Mouse (Mus musculus): ENCODE results near the gene Nfatc4.
A peak's percentile ranks its signal among the peaks of the same experiment; 100 is the strongest.

Nfatc4 gene

DNA sequence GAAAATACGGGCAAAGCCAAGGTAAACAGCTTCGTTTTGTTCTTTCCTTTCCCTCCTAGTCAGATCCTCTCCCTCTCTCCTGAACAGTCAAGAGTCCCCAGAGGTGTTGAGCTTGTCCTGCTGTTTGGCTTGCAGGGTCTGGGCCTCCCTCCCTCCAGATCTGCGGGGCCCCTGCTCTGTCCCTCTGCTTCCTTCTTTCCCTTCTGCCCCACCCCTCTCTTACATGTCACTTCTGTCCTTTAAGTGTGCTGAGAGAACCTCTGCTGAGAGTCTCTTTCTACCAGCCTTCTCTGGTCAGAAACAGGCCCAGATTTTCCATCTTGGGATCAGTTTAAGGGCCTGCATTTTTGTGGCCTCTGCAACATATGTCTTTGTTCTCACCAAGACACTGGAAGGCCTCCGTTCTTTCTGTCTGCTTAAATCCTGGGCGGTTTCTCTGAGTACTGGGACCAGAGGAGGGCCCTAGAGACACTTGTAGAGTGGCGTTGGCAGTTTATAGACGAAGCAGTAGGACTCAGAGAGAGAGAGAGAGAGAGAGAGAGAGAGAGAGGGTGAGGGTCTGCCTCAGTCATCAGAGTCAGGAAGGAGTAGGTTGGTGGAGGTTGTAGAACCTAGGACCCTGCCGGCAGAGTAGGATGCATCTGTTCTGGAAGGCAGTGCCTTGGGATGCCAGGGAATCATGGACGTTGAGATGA lies 31.6 kb downstream of the Nfatc4 start:
- peak; percentile 24 for DNase-seq

GRCm38 (mm10) chr14:55855101-55855561 lies 32.2 kb downstream of the Nfatc4 start:
- DNase-seq = peak; percentile 34

DNA sequence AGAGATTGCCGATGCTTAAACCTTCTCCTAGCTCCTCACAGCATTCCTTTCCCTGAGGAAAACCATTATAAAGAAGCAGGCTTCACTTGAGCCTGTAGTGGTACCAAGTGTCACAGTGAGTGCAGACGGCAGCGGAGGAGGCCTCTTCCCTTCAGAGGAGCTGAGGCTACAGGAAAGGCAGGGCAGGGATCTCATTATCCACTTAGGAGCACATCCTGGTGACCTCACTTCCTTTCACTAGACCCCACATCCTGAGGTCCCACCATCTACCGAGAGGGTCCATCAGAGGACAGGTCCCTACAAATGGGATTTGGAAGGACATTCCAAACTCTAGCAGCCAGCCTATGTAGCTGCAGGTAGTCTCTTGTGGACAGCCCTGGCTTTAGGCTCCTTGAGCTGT lies 34.6 kb downstream of the Nfatc4 start:
- peak; percentile 26 for DNase-seq

DNA sequence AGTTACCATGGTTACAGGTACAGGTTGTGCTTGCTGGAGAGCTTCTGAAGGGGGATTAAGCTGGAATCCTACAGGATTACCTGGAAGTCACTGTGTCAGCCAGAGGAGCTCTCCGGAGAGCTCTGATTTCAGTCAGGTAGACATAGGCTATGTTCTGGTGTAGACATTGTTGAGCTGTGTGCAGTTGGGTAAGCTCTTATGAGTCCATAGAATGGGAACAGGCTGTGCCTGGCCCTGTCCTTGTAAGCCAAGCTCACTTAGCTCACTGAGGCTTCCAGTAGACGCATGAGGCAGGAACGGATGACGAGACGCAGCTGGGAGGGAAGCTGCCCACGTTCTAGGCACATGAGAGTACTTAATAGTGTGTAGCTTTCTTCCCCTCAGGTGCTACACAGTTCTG lies 39.2 kb downstream of the Nfatc4 start:
- no peak for DNase-seq

DNA sequence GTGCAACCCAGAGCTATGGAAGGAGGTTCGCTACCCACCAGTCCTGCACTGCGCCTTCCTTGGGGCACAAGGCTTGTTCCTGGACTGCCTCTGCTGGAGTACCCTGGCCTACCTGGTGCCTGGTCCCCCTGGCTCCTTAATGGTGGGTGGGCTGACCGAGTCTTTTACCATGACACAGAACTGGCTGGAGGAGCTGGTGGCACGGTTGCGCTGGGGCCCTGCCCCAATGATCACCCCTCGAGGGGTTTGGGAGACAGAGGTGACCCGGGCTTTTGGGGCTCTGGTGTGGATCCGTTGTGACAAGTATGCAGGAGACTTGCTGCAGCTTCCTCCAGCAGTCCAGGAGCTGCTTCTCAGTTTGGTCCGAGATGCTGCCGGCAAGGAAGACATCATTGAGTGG lies 40.0 kb downstream of the Nfatc4 start:
- DNase-seq = no peak

DNA sequence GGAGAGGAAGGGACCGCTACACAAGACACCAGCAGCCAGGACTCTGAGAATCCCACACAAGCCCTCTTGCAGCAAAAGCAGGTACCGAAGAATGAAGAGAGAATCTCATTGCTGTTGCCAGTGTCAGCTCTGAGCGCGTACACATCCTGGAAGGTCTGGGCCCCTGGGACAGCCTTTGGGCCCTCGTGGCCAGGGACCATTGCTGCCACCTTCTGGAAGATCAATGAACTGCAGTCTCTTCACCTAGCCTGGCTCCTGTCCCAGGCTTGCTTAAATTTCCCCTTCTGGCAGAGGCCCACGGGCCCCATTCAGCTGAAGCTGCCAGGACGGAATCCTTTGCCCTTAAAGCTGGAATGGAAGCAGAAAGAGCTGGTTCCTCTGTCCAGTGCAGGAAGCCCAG lies 40.8 kb downstream of the Nfatc4 start:
- peak; percentile 87 for DNase-seq

DNA sequence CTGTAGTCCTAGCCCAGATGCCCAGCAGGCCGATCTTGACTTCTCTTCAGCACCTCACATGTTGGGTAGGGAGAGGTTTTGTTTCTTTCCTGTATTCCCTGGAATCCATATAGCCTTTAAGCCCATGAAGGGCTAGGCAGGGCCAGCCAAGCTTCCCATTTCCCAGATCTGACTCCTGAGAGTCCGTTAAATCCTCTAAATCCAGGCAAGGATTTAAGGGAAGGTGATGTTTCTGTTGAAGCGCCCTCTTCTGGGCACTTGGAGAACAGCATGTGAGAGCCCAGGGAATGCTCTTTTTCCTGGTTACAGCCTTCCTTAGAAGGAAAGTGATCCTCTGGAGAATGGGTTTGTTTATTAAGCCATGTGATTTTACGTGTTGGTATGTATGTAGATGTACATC lies 44.0 kb downstream of the Nfatc4 start:
- DNase-seq = peak; percentile 76

GRCm38 (mm10) chr14:55868230-55869026 lies 45.5 kb downstream of the Nfatc4 start:
- no peak for DNase-seq

- no peak for DNase-seq
These were observed 46.6 kb downstream of the Nfatc4 start for GRCm38 (mm10) chr14:55869538-55869937.

DNA sequence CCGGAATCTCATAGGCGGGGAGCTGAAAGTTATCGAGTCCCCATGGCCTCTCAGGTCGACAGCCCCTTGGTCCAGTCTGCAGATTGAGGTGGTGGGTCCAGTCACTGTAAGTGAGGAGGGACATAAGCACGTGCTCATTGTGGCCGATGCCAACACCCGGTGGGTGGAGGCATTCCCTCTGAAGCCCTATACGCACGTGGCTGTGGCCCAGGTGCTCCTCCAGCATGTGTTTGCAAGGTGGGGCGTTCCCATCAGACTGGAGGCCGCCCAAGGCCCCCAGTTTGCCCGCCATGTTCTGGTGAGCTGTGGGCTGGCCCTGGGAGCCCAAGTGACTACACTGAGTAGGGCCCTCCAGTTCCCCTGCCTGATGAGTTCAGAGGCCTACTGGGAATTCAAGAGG lies 49.1 kb downstream of the Nfatc4 start:
- DNase-seq = no peak

DNA sequence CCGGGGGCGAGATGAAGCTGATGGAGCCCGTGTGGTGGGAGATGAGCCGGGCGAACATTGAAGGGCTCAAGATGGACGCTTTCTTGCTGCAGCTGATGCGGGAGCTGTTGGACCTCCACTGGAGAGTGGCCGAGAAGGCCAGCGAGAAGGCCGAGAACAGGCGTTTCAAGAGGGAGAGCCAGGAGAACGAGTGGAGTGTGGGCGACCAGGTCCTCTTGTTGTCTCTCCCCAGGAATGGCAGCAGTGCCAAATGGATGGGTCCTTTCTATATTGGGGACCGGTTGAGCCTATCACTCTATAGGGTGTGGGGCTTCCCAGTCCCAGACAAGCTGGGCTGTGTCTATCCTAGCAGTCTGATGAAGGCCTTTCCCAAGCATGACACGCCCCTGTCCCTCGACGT lies 49.6 kb downstream of the Nfatc4 start:
- DNase-seq = no peak

DNA sequence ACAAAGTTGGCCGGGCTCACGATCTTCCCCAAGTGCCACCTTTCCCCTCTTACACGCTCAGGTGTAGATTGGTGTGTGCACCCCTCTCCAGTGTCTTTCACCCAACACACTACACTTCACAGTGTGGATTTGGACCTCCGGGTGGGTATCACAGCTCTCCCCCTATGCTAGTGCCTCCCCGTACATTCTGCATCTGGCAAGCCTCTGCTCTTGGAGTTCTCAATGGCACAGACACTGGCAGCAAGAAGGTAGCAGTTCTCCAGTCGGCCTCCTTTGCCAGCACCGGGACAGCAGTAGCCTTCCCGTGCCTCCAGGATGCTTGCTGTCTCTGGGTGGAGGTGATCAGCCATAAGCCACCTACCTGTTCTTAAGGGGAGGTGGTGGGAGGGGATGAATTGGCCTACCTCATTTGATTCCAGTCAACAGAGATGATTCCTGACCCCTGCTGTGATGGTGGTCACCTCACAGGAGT lies 50.3 kb downstream of the Nfatc4 start:
- no peak for DNase-seq

DNA sequence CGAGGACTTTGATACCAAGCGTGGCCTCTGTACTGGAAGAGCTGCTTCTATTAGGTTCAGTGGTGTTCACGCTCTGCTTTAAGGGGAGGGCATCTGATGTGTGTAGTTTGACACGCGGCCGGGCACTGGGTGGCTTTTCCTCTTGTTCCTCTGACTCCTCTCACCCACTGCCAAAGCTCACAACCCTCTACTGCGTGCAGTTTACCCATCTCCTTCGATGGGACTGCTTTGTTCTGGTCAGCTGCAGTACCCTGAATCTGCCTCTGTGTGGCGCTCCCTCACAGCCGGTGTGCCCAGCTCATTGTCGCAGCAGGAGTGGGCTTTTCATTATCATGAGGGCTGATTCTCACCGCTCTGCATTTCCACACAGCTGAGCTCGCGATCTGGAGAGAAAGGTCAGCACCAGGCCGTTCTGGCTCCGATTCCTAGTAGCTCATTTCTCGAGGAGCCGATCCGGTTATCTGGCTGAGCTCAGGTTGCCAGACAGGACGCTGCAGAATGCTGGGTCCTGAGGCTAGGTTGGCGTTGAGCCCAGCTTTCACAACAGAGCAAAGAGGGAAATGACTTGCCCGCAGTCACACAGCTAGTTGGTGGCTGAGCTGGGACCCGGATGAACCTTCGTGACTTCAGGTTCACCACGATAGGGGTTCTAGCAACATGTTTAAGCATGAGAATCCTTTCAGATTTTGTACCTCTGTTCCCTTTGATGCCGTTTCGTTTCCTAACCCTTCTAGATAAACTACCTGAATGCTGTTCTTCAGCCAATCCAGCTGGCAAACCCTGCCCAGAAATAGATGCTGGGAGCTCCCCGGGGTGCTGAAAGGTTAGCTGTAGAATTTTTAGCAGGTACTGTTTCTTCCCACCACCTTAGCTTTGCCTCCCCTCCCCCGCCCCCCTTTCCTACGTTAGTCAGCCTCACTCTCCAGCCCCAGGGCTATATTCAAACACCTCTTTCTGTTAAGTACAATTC lies 51.1 kb downstream of the Nfatc4 start:
- peak; percentile 81 for DNase-seq

- DNase-seq = no peak
These were observed 54.7 kb downstream of the Nfatc4 start for GRCm38 (mm10) chr14:55877469-55878315.

- DNase-seq = no peak
These were observed 55.5 kb downstream of the Nfatc4 start for GRCm38 (mm10) chr14:55878316-55878940.

DNA sequence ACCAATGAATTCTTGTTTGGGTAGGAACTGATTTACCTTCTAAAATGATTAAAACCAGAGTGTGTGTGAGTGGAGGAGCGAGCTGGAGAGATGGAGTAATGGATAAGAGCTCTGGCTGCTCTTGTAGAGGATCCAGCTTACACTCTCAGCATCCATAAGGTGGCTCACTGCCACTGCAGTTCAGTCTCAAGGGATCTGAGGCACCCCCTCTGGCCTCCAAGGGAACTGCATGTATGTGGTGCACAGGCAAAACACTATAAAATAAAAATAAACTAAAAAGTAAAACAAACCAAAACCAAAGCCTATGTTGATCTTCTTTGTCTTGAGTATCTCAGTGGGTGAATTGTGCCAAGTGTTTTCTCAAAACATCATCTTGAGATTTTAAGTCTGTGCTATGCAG lies 56.7 kb downstream of the Nfatc4 start:
- peak; percentile 85 for DNase-seq

DNA sequence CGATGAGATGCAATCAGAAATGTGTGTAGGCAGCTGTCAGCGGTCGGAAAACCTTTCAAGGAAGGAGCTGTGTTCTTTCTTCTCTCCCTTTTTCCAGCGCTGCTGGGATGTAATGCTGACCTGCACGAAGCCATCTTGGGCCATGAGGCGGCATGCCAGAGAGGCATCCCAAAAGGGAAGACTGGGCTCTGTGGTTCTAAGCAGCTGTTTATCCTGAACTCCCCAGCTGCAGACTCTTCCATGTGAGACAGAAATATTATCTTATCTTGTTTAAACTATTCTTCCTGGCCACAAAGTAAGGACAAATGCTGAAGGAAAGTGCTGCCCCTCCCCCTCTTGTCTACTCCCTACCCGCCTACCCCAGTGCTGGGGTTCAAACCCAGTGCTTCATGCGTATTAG lies 58.0 kb downstream of the Nfatc4 start:
- no peak for DNase-seq

GRCm38 (mm10) chr14:55882171-55882641 lies 59.3 kb downstream of the Nfatc4 start:
- no peak for DNase-seq

GRCm38 (mm10) chr14:55883149-55883661 lies 60.3 kb downstream of the Nfatc4 start:
- no peak for DNase-seq
